ENCODE assay signal across 21 mouse cellular contexts in the genomic region with DNA sequence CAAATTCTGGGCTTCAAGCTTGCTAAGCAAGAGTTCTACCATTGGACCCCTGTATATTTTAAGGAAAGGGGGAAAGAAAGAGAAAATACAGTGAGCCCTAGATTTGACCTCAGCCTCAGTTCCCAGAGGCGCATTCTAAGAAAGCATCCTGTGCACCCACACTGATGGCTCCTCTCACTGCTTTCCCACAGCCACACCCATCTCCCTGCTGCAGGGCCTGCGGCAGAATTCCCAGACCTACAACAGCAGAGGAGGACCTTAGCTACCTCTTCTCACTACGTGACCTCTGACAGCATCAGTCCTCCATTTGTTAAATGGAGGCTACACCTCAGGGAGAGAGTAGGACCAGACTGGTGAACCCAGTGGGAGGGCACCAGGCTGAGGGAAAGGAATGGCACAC.
"Had no signal": no experiment of that assay in that cellular context is flagged by ENCODE, and none has a peak within 500 bp of the region (broad histone marks: within the 10 kb centered on the region; RNA-seq: fewer than 3 reads in every experiment).

No protein-coding gene starts in this region.

- H3K4me1 ChIP-seq: lung, embryonic 15.5 days had no signal

- ATAC-seq: liver, postnatal 0 days; lung, postnatal 0 days; midbrain, embryonic 16.5 days had no signal

- H3K27ac ChIP-seq: lung, embryonic 15.5 days; midbrain, embryonic 10.5 days; midbrain, embryonic 12.5 days; neural tube, embryonic 13.5 days; neural tube, embryonic 15.5 days had no signal

- H3K4me3 ChIP-seq: lung, embryonic 15.5 days; midbrain, embryonic 10.5 days; midbrain, embryonic 12.5 days; myocyte; neural tube, embryonic 13.5 days; neural tube, embryonic 15.5 days had no signal

- H3K9me3 ChIP-seq: lung, embryonic 15.5 days; midbrain, embryonic 10.5 days; midbrain, embryonic 12.5 days; neural tube, embryonic 13.5 days; neural tube, embryonic 15.5 days had no signal

- DNase-seq: liver, postnatal 0 days; lung, adult 2 months; lung, postnatal 14 days; lung, postnatal 36 days; midbrain, embryonic 14.5 days; retina, postnatal 1 day; right cerebral cortex, adult 18-20 months; right cerebral cortex, postnatal 25 days; right cerebral cortex, postnatal 4 days; spleen, adult 18-20 months; thymus, adult 18-20 months; thymus, postnatal 14 days; thymus, postnatal 36 days had no signal

- H3K27me3 ChIP-seq: lung, embryonic 15.5 days; midbrain, embryonic 12.5 days; neural tube, embryonic 13.5 days; neural tube, embryonic 15.5 days had no signal

- H3K9ac ChIP-seq: liver, postnatal 0 days; lung, embryonic 15.5 days; midbrain, embryonic 12.5 days; neural tube, embryonic 13.5 days; neural tube, embryonic 15.5 days had no signal
